Mouse (Mus musculus) ES-Bruce4 (cell line): Measurements from ENCODE around the gene Wdfy1.

Experiments
- CTCF ChIP-seq: IDR thresholded peaks from one replicate; pipeline ENCODE4 v1.8.1; 2011; ENCODE audit warnings: low read depth, low read length
- EP300 ChIP-seq: IDR thresholded peaks from 2 replicates; pipeline ENCODE4 v1.6.1; 2011; ENCODE audit warnings: low read depth, low read length; ENCODE audit not compliant: insufficient read depth
- POLR2A ChIP-seq: IDR thresholded peaks from one replicate; pipeline ENCODE4 v1.8.1; 2011; ENCODE audit warnings: low read length; ENCODE audit not compliant: insufficient read depth

DNA sequence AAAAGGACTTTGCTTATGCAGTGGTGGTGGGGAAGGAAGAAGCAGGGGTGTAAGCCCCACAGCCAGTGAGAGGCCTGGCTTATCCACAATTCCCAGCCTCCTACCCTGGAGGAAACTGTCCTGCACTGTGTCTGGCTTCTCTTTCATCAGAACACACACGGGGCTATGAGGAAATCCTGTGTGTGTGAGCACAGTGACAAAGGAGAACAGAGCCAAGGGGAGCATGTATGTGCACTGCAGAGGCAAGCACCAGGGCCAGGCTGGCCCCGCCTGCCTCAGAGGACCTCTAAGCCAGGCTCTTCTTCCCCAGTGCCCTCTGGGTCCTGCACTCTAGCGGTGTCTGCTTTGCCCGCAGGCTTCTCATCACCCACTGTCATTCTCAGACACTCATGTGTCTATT, 34.9 kb downstream of the Wdfy1 start:
- TF ChIP-seq CTCF (no peak), EP300 (no peak), POLR2A (no peak)
